Mouse (Mus musculus): Measurements from ENCODE around the gene Dhx58.

- TF ChIP-seq CTCF (IDR thresholded peaks at IDR 0.05; ENCODE audit: low read depth, low read length), result no peak
- no peak for TF ChIP-seq POLR2A (IDR thresholded peaks at IDR 0.05; ENCODE audit: extremely low read depth, insufficient read depth, low read length)
Measured at GRCm38 (mm10) chr11:100690389-100690788, 13.7 kb downstream of the Dhx58 start.
